Mouse (Mus musculus) right cerebral cortex, postnatal 10 days (tissue): ENCODE measurements at regions not wholly inside any gene's neighbourhood (a gene's known extent, or its start where the extent isn't known, plus 50 kb on each side); places are given as distances from the start of the nearest gene placed in this dataset.
A peak's percentile ranks its signal among the peaks of the same experiment; 100 is the strongest.

Source experiments
- DNase-seq, 2 experiments: peaks; one replicate each; pipeline ENCODE4 v3.0.0; 2021; ENCODE audit warnings: low spot score in 2 of 2

DNA sequence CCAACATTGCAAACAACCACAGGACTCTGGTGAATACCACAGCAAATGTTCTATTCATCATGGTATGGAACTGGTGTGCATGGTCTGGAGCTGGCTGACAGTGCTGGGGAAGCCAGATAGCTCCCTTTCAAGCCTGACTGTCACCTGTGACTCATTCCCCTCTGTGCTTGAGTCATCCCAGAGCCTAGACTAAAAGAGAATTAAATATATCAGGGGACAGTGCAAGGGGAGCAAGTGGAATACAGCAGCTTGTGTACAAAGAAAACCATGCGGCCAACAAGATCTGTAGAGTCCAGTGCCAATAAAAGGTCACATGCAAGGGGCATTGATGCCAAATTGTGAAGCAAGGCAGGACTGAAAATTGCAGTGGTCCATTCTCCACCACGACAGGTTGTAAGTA, 117.7 kb downstream of the Pah start:
- DNase-seq, result no peak

DNA sequence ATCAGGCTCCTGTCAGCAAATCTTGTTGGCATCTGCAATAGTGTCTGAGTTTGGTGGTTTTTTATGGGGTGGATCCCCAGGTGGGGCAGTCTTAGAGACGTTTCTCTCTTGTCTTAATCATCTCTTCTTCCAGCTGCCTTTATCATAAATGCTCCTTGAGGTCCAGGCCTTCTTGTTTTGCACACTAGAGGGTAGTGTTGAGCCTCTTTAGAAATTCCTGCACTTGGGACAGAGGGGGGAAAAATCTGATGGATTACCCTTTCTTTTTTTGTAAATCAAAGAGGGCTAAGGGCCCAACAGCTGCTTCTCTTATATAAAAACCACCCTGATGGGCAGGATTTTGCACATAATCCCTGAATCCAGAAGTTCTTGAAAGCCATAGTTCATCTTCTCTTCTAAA, 127.5 kb downstream of the Pah start:
- peak in 1 of 2 experiments; percentile 34 for DNase-seq

DNA sequence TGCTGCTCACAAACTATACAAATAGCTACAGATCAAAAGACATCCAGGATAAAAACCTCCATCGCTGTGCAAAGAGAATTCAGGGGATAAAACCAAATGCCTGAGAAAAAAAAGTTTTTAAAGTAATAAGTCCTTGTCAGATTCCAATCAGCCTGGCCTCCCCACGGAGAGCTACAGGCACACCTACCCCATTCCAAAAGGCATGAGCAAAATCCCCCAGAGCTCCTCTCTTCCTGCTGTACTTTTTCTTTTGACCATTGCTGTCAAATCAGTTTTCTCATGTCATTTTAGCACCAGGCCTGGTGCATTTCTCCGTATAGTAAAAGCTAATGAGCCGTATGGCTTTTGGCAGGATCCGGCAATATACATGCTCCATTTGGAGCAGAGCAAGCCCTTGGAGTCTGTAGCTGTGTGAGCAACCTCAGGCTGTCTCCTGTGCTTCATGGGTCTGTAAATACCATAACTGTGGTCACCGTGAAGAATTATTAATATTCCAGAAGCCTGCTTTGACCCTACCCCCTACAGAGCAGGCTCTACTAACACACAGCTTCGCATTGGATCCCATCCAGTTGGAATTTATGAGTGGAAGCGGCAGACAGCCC, 130.6 kb downstream of the Pah start:
- DNase-seq, result no peak

DNA sequence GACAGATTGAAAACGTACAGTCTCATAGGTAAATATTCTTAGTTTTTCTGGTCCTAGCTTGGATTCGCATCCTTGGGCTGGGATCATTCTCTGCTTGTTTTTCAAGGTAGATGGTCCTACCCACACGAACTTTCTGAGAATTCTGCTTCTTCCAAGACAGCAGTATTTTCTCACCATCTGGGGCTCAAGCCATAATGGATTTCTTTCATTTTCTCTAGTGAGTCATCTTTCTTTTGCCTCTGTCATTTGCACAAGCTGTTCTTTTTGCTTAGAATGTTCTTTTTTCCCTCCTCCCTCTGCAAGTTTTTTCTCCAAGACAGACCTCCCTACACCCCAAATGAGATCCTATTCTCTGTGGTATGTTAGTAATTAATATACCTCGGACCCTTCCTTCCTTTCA, 132.5 kb downstream of the Pah start:
- DNase-seq, result no peak

DNA sequence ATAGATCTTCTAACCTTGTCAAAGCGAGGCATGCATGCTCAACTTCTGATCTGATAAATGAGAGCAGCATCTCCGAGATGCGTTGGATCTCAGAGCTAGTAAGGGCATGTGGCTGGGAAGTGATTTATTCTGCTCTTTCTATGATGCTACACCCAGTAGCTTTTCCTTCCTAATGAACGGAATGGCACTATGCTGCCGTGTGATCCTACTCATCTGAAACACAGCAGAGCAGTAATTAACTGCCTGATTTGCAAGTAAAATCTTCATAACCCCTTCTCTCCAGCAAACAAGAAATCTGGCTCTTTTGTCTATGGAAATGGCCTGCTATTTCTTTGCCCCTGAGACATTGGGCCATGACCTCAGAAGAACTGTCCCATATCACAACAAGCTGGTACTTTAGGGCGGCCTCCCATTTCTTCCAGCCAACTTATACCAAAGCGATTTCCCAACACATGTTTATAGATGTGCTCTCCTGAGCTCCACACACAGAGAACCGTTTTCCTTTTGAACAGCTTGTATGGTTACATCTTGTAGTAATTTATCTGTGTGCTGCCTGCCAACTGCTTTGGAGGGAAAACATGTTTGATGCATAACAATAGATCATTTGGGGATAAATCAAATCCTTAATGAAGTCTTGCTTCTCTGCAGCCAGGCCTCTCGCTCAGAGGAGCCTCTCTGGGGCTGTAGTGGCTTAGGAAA, 144.6 kb downstream of the Pah start:
- DNase-seq, result peak; percentile 21 to 23

DNA sequence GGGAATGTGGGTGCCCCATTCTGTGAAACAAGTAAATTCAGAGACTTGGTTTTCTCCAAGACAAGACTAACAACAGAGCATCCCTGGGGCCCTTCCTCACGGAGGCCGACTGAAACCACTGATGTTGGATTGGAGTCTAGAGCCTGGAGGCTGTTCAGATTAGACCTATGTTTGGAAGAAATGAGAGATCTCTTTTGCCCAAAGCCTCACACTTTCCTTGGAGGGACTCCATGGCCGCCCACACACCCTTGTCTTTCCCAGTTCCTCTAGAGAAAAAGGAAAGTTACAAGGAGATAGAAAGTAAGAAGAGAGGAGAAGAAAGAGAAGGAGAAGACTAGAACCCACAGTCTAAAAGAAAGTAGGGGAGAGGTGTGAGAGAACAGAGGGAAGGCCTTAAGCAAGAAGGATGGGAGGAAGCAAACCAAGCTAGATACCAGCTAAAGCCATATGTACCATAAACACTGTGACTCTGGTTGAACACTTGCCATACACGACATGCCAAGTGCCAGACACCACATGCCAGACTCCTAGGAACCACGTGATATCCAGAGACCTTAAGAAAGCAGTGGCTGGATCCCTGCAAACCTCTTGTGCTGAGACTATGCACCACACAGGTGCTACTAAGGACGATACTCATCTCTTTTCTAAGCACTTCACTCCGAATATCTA, 145.3 kb downstream of the Pah start:
- peak; percentile 29 to 35 for DNase-seq

DNA sequence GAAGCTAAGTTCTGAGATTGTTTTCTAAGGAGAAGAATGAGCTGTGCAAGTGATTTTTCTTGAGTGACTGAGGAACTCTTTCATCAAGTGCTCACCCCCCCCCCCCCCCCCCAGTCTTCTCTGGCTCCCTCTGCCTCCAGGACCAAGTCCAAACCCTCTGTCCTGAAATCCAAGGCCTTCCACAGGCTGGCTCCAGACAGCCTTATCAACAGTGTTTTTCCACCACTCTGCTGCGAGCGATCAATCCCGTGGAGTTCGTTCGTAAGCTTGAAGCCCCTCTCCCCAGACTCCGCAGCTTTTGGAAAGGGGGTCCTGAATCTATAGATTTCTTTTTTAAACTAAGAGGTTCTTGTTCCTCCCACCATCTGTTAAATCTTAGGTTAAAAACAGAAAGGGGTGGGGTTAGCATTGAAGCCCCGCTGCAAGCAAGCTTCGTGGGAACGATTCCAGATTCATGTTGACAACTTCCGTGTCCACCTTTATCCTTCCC, 146.1 kb downstream of the Pah start:
- DNase-seq, result no peak

DNA sequence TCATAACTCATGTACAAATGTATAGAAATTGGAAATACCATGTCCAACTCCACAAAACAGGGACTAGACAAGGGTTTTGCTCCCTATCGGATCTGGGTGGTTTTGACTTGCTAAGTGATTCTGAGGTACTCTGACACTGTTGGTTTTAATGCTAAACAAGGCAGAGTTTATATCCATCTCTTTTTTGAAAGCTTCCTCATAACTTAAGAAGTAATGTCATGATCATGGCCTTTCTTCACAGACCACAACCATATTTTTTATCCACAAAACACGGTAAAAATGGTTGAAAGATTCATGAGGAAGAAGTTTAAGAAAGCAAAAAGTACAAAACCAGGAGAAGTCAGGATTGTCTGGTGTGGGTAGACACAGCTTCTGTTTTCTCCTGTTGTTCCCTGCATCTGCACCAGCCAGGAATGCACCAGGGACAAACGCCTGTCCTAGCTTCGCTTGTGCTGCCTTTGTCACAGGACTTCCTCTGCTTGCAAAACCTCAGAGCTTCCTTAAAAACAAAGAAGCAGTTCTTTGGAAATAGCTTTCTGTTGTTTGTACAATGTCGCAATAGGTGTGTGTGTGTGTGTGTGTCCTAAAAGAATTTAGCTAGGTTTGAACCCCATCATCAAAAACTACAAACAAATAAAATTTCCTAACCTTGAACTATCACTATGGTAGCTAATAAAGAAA, 153.3 kb downstream of the Pah start:
- no peak for DNase-seq

DNA sequence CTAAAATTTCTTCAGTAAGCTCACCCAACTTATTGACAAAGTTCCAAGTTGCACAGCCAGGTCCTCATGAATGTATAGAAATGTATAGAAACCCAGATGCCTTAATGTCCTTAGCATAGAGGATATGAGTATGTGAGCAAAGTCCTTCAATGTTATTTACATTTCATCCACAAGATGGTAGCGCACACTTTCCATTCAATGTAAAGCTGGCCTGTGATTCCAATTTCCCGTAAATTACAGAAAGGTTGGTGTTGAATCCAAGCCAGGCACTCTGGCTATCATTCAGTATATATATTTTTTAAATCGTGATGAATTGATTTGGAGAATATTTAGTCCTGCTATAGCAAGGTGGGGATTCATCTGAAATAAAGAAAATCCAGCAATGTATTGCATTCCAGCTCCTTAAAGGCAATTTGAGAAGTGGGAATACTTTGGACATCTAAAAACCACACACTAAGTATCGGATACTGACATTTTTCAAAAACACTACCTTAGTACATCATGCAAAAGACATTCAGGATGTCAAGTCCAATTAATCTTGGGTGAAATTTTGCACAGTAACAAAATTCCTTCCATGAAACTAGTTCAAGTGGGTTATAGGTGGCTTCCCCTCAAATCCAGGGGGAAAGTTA, 154.6 kb downstream of the Pah start:
- no peak for DNase-seq

DNA sequence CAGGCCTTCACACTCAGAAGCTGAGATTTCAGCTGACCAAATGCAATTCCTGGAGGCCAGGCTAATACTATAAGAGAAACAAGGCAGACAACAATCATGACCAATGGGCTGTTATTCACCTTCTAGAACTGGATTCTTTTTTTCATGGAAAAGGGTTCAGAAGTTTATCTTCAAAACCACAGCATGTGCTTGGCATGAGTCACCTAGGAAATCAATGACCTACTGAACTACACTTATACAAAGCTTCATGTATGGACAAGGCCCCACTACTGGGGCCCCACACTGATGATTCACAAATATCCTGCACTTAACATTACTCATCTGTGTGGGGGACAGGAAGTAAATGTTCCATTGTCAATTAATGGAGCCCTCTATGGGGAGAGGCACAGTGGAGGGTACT, 157.4 kb downstream of the Pah start:
- DNase-seq, result no peak

DNA sequence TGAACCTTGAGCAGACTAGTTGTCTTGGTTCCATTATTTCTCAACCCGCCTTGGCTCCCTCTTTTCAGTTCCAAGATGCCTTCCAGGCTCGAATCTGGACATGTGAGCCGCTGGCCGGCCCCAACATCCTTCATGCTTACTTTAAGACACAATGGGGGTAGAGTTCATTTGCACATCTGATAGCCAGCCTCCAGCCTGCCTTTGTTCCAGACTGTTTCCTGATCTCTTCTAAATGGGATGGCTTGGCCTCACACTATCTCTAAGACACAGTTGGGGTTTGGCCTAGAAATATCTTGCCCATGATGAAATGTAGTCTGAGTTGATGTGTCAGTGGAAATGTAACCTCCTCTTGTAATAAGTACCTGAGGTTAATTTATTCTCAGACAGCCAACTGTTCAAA, 164.7 kb downstream of the Pah start:
- no peak for DNase-seq

DNA sequence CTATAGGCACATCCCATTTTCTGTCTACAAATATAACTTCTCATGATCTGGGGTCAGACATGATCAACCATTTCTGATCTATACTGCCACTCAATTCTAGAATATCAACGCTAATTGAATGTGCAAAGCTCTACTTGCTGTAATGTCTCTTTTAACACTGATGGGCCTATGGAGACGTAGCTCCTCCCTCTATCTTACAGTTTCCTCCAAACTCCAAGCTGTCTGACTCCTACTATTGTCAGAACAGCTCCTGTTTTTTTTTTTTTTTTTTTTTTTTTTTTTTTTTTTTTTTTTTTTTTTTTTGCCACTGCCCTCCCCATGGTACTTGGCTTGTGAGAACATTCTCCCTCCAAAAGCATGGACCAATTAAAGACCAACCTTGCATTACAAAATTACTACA, 165.2 kb downstream of the Pah start:
- DNase-seq, result no peak

DNA sequence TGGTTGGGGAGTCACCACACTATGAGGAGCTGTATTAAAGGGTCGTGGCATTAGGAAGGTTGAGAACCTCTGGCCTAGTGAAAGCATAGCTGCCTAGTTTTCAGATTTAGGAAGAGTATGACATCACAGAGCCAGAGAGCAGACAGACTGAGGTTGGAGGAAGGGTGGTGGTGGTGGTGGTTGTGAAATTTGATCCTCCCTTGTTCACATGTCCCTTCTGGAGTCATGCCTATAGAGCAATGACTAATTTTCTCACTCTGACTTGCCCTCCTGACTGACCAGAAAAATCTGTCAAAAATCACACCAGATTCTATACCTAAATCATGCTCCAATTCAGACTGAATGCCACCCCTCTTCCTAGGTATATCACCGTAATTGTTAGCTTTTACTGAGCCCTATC, 166.2 kb downstream of the Pah start:
- no peak for DNase-seq

DNA sequence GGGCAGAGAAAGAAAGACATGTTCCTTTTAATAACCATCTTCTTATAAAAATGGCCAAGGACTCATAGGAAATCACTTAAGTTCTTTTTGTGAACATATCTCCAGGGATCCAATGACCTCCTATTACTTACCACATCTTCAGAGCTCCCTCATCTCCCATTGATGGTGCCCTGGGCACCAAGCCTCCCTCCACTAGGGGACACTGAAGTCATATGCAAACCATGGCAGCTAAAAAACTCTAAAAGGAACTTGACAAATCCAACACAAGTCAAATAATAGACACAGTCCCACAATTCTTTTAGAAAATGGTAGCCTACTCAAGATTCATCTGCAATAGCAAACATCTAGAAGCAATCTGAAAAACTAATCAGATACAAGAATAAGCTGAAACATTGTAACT, 167.2 kb upstream of the Igf1 start:
- no peak for DNase-seq

DNA sequence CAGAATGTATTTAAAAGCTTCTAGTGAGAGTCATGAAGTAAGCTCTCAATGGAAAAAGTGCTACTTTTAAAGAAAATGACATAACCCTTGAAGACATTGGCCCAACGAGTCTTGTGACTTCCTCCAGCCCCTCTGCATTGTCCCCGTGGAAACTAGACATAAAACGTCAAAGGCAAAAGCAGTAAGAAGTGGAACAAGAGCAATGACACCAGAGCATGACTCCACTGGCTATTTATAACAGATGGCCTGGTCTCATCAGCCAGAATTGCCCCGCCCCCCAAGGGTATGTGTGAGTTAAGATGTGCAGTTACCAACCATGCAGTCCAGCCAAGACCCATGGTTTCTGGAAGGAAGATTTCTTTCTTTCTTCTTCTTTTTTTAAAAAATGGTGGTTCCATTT, 161.6 kb upstream of the Igf1 start:
- no peak for DNase-seq

DNA sequence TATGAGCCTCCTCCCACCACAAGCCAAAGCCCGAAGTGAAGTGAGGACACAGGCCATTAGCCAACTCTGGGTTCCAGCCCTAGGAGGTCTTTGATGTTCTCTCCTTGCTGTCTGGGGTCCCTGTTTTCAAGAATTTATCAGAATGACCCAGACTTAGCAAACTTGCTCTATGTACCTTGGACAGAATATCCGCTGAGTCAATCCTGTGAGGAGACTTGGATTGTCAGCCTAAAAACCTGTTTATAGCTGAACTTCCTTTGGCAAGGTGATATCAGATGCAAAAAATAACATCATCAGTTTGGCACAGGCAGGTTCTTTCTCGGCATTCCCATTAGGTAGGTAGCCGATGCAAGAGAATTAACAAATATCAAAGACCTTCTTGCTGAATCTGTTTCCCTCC, 146.9 kb upstream of the Igf1 start:
- DNase-seq, result no peak

DNA sequence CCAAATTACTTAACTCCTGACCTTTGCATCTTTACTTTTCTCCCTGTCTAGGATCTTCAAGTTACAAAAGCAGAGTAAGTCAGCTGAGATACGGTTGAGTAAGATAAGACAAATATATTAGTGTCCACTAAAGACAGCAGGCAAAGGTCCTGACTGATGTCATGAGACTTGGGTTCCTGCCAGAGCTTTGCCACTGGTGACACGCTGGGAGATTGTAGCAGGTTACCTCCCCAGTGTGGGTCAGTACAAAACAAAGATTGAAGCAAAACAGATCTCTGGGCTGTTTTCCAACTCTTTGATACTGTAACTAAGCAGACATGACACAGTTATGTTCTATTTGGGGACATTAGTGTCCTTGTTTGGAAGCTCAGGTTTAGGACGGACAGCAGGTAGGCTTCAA, 146.3 kb upstream of the Igf1 start:
- no peak for DNase-seq

DNA sequence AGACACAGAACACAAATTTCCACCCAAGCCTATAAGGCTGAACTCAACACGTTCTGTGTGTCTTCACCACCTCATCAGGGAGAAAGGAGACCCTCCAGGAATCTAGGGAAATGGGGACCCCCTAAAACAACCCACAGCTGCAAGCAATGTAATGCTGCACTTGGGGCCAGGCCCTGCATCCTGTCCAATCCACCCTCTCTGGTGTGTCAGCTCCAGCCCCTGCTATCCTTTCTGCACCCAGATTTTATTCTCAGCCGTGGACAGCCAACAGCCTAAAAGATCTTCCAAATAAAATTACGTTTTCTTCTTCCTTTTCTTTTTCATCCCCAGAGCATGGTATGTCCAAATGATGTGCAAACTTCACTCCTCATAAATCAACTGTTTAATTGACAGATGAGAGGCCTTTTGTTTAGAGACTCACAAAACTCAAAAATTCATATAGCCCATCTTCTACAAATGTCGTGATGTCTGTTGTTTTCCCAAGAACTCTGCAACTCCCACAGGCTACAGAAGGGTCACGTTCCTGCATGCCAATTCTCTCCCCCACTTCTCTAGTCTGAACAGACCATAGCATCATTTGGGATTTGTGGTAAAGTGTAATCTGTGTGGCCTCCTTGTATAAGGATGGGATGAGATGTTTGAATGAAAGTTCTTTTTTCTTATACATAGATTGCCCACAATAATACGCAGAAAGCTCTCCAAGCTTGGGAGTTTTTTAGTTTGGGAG, 142.0 kb upstream of the Igf1 start:
- no peak for DNase-seq

DNA sequence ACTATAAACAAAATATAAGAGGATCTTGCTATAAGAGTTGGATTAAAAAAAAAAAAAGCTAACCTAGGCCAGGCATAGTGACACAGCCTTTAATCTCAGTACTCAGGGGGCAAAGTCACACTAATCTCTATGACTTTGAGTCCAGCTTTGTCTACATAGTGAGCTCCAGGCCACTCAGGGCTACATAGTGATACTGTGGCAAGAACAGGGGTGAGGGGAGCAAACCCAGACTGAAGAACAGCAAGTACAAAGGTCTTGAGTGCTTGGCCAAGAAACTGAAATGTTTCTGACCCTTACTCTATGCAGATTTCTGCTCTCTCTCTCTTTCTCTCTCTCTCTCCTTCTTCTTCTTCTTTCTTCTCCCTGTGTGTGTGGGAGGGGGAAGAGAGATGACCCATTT, 140.9 kb upstream of the Igf1 start:
- no peak for DNase-seq

DNA sequence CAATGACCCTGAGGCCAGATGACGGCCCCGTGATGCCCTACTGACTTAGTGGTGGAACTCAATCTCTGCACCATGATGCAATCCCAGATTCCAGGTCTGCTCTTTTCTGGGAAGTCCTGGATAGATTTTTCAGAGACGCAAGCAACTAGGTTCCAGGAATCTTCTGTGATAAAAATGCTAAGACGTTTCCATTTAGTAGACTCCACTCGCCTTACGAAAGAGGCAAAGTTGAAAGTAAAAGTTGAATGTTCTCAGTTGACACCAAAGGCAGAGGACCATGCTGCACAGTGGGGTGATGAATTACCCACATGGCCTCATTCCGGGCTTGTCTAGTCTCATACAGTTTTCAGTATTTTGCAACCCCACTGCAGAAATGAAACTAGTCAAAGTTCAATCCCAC, 139.6 kb upstream of the Igf1 start:
- no peak for DNase-seq

DNA sequence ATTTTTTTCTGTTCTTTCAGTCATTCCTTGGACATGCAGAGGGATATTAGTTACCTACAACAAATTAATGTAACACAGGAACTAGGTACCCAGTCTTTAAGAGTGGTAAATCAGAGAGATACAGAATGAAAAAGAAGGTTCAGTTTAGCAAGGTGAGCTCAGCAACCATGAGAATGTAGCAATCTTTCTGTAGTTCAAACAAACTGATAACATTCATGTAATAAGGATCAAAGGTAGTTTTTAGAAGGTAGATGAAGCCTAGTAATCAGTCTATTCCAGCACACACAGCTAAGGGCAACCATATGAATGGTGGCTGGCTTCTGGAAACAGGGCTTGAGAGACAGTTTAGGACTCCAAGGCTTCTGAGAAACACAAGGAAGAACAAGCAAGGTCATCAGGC, 138.1 kb upstream of the Igf1 start:
- no peak for DNase-seq

DNA sequence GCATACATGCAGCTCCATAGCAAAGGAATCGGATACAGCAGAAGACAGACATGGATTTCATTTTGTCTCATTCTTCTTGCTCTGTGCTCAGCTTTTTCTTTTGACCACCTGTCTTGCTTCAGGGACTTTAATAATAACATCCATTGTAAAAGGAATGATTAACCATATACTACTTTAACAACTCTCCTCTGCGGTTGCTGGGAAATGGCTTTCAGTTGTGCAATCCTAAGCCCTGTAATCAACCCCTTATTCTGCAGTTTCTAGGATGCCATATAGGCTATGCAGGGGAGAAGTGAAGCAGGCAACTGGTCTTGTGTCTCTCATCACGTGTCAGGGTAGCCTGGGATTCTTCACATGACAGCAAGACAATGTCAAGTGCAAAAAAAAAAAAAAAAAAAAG, 135.8 kb upstream of the Igf1 start:
- DNase-seq, result no peak
